Mouse (Mus musculus): ENCODE results near the gene Acot5. TPM values are rescaled to one million over a fixed set of nuclear protein-coding genes. Genes with fewer than 3 reads are reported as not detected.
"Not testable (repeated sequence)": the region's sequence is repeated elsewhere in the genome, so short reads cannot be mapped to it uniquely, and the experiment has no call there.

The Acot5 gene
- 1 to 10 TPM; 5.8 to 7.3 TPM for total RNA-seq (2021)
- long read RNA-seq, experiment 1, transcript Acot5-201 (3 exons, 1,518 nt): major isoform, 6 of 7 reads
- long read RNA-seq, experiment 1, partial matches to known transcripts: 0 of 7 reads
- long read RNA-seq, experiment 1, other reads (novel, unspliced or antisense): 0 of 7 reads
- long read RNA-seq, experiment 2, partial matches to known transcripts: 0 of 5 reads
- long read RNA-seq, experiment 2, other reads (novel, unspliced or antisense): 0 of 5 reads

GRCm38 (mm10) chr12:84068986-84069385 lies at the start of gene Acot5:
TSS of gene Acot5 (plus strand) at chr12:84069325.
- no peak for DNase-seq (ENCODE audit: extremely low spot score in 1 of 2, low spot score in 2 of 2)
- H3K4me3 ChIP-seq: peak within 1 kb of the TSS; percentile 46
- H3K27ac ChIP-seq: peak within 1 kb of the TSS; percentile 56
- TF ChIP-seq CTCF (IDR thresholded peaks at IDR 0.05): no peak
- intact Hi-C loops (cut with DNase I): no loop called here

- DNase-seq (ENCODE audit: extremely low spot score in 1 of 2, low spot score in 2 of 2); intact Hi-C loops (cut with DNase I): not testable (repeated sequence)
These were observed 48.6 kb upstream of the Acot5 start for GRCm38 (mm10) chr12:84020528-84020927.

GRCm38 (mm10) chr12:84022266-84022665 lies 46.9 kb upstream of the Acot5 start:
- H3K27ac ChIP-seq; H3K4me3 ChIP-seq; DNase-seq (ENCODE audit: extremely low spot score in 1 of 2, low spot score in 2 of 2); intact Hi-C loops (cut with DNase I): not testable (repeated sequence)

More at GRCm38 (mm10) chr12:84020528-84020927, 48.6 kb upstream of the Acot5 start:
- not testable (repeated sequence) for H3K27ac ChIP-seq, H3K4me3 ChIP-seq

DNA sequence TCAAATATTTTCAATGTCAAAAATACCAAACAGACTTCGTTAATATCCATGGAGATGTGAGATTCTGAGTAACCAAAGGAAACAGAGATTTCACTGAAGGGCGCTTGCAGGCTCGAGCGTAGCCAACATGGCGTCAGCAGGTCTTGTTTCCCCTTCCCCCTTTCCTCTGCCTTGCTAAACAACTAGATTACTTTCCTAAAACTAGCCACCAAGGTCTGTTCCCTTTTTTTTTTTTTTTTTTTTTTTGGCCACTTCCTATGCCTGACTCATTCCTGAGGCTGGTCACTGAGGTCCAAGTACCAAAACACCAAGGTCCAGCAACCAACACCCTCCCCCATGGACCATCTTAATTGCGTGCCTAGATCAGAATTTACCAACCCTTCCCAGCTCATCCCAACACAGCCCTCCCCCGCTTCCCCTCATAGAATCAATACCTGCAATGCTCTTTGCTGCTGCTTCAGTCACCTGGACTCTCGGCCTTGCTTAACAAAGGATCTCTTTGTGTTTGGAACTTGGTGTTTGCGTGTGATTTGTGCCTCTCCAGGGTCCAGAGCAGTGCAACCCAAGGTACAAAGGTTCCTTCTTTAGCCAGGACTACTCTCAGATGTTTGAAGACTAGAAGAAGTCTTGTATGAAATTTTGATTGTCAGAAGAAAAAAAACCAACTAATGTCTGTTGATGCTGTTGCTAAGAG lies 45.9 kb upstream of the Acot5 start:
- no peak overlapping the region for H3K4me3 ChIP-seq
- H3K27ac ChIP-seq: no peak overlapping the region
- TF ChIP-seq CTCF (IDR thresholded peaks at IDR 0.05): no peak
- no peak for DNase-seq (ENCODE audit: extremely low spot score in 1 of 2, low spot score in 2 of 2)
- intact Hi-C loops (cut with DNase I): no loop called here

DNA sequence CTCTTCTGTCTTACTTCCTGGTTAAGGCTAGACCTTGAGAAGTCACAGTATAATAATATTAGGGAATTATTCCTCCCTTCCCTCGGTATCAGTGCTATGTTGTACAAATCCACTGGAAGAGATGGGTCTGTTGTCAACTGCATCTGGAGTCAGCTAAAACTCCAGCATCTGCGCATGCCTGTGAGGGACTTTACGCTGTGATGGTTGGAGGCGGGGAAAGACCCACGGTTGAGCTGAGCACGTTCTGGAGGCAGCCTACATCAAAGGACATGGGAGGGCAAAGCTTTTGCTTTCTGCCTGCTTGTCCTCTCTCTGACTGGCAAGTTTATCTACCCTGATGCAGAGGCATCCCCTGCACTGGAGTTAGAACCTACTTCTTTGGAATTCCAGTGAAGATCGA lies 43.2 kb upstream of the Acot5 start:
- intact Hi-C loops (cut with DNase I): no loop called here
- H3K4me3 ChIP-seq: no peak overlapping the region
- no peak for TF ChIP-seq CTCF (IDR thresholded peaks at IDR 0.05)
- no peak overlapping the region for H3K27ac ChIP-seq
- DNase-seq (ENCODE audit: extremely low spot score in 1 of 2, low spot score in 2 of 2): no peak

- intact Hi-C loops (cut with DNase I); H3K4me3 ChIP-seq; H3K27ac ChIP-seq; DNase-seq (ENCODE audit: extremely low spot score in 1 of 2, low spot score in 2 of 2): not testable (repeated sequence)
These were observed 40.8 kb upstream of the Acot5 start for GRCm38 (mm10) chr12:84028328-84028727.

DNA sequence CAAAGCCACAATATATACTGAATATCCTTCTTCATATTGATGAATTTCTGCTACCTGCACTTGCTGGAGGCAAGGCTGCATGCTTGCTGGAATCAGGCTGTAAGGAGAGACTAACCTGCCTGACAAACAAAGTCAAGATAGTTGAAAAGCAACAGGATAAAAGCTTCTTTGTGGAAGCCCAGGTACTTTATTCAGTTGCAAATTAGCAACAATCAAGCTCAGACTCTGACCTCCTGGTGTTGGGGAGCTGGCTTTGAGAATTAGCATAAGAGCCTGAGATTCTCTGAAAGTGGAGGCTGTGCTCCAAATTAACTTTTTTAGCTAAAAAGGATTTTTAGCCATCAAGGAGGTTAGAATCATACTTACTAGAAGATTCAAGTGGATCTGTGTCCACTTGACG lies 40.1 kb upstream of the Acot5 start:
- H3K4me3 ChIP-seq; H3K27ac ChIP-seq; intact Hi-C loops (cut with DNase I); DNase-seq (ENCODE audit: extremely low spot score in 1 of 2, low spot score in 2 of 2): not testable (repeated sequence)

DNA sequence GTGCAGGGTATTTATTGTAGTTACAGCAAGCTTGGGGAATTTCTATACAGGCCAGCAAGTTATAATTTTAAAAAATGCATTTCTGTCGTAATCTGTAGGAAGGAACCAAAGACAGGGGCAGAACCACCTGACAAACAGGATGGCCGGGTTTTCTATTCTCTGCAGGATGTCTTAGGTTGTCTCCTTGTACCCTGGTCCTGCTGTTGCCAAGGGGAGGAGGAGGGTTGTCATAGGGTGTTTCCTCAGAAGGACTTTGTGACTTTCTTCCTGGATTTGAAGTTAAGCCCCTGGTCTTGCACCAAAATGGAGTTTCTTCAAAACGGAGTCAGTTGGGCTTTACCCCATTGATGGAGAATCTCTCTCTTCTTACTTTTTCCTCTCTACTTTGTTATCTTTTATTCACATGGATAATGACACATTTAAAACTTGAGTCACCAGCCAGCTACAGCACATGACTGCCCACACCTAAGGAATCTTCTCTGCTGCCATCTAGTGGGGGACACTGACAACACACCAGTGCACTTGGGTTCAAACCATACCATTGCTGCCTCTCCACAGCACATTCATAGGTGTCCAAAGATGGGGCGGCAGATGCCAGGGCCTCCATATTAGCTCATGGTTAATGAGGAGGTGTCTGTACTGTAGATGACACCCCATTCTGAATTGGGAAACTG lies 38.3 kb upstream of the Acot5 start:
- Histone ChIP-seq H3K4me3 (no peak overlapping the region), H3K27ac (no peak overlapping the region)
- intact Hi-C loops (cut with DNase I): loop anchor here (1.0 to 10.0 kb wide), 3 partner anchors 43 to 316 kb away; partner anchors contain the start of gene Acot2
- peak; percentile 79 to 81 for DNase-seq (ENCODE audit: extremely low spot score in 1 of 2, low spot score in 2 of 2)
- TF ChIP-seq CTCF (IDR thresholded peaks at IDR 0.05): peak; percentile 89

DNA sequence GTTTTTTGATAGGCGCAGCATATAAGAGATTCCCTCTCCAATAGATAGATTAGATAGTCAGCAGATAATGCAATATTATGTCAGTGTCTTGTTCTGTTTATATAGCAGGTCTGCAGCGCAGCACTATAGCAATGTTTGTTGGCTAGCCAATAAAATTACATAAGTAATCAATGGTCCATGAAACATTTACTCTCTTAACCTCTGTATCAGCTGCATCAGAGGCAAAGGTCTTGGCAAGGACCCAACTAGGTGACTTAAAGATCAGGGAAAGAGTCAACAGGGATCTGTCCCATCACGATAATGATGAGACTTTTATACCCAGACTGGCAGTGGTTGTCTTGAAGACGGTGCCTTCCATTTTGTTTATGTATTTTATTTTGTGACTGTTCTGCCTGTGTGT lies 36.3 kb upstream of the Acot5 start:
- H3K4me3 ChIP-seq: no peak overlapping the region
- no peak for TF ChIP-seq CTCF (IDR thresholded peaks at IDR 0.05)
- no peak overlapping the region for H3K27ac ChIP-seq
- intact Hi-C loops (cut with DNase I): loop anchor here (5.0 to 10.0 kb wide), 2 partner anchors 46 to 318 kb away; partner anchors contain the start of gene Acot2
- no peak for DNase-seq (ENCODE audit: extremely low spot score in 1 of 2, low spot score in 2 of 2)

GRCm38 (mm10) chr12:84033302-84033701 lies 35.8 kb upstream of the Acot5 start:
- not testable (repeated sequence) for H3K27ac ChIP-seq; H3K4me3 ChIP-seq; DNase-seq (ENCODE audit: extremely low spot score in 1 of 2, low spot score in 2 of 2)
- intact Hi-C loops (cut with DNase I): loop anchor here (5.0 to 10.0 kb wide), 2 partner anchors 46 to 319 kb away; partner anchors contain the start of gene Acot2

DNA sequence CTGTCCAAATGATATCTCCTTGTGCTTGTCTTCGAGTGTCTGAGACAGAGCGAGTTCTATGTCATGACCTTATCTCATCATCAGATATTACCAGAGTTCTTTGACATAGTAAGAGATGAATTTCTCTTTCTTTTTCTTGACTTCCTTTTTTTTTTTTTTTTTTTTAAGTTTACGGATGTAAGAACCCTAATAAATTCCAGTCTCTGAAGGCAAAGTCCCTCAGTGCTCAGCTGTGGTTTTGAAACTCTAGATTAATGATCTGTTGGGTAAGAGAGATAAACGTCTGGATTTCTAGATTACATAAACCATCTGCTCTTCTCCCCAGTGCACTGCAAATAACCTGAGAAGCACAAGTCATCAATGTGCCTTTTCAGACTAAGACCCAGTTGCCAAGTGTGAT lies 35.0 kb upstream of the Acot5 start:
- TF ChIP-seq CTCF (IDR thresholded peaks at IDR 0.05): no peak
- no peak overlapping the region for H3K27ac ChIP-seq
- intact Hi-C loops (cut with DNase I): loop anchor here (5.0 to 10.0 kb wide), 2 partner anchors 47 to 319 kb away; partner anchors contain the start of gene Acot2
- no peak for DNase-seq (ENCODE audit: extremely low spot score in 1 of 2, low spot score in 2 of 2)
- no peak overlapping the region for H3K4me3 ChIP-seq

- Histone ChIP-seq H3K4me3 (peak within 1 kb of the TSS; percentile 57), H3K27ac (peak within 1 kb of the TSS; percentile 57)
- intact Hi-C loops (cut with DNase I): loop anchor here (10.0 kb wide), 1 partner anchor 323 kb away; no protein-coding TSS in a partner anchor
- not testable (repeated sequence) for DNase-seq (ENCODE audit: extremely low spot score in 1 of 2, low spot score in 2 of 2)
These were observed 30.9 kb upstream of the Acot5 start, which contains the start of gene Acot4 for GRCm38 (mm10) chr12:84038241-84038640. TSS of gene Acot4 (plus strand) at chr12:84038379.

- peak within 1 kb of the TSS; percentile 57 for H3K27ac ChIP-seq
- intact Hi-C loops (cut with DNase I): loop anchor here (10.0 kb wide), 1 partner anchor 324 kb away; no protein-coding TSS in a partner anchor
- peak; percentile 24 to 40 for DNase-seq (ENCODE audit: extremely low spot score in 1 of 2, low spot score in 2 of 2)
- peak within 1 kb of the TSS; percentile 57 for H3K4me3 ChIP-seq
These were observed 30.4 kb upstream of the Acot5 start, which contains the start of gene Gm49366 for GRCm38 (mm10) chr12:84038691-84039111. TSS of gene Gm49366 (plus strand) at chr12:84038935.

Data from left cerebral cortex, adult 2 months (tissue).